Mouse (Mus musculus) adrenal gland, postnatal 36 days (tissue): ENCODE data around the gene Rgsl1. TPM values are rescaled to one million over a fixed set of nuclear protein-coding genes. Genes with fewer than 3 reads are reported as not detected.
"Not testable (repeated sequence)": the region's sequence is repeated elsewhere in the genome, so short reads cannot be mapped to it uniquely, and the experiment has no call there.

ENCODE experiments used
- DNase-seq, 2 experiments: peaks; one replicate each; pipeline ENCODE4 v3.0.0; 2021; ENCODE audit warnings: mixed read lengths in 1 of 2
- long read RNA-seq, 2 experiments: library from polyadenylated mRNA; stranded (forward); transcript quantifications; one replicate each; pipeline ENCODE4 v2.0.0; 2021; ENCODE audit warnings: borderline sequencing depth in 2 of 2
- total RNA-seq, 2 experiments: library from RNA; stranded (reverse); gene quantifications; 2 replicates each; pipeline ENCODE4 v1.2.3; 2021

Rgsl1 gene
- total RNA-seq = under 1 TPM in 1 of 2 experiments, not detected in 1; 0.10 TPM
- long read RNA-seq, experiment 1 = 0 reads
- long read RNA-seq, experiment 2, partial matches to known transcripts = 1 of 1 reads
- long read RNA-seq, experiment 2, other reads (novel, unspliced or antisense) = 0 of 1 reads

DNA sequence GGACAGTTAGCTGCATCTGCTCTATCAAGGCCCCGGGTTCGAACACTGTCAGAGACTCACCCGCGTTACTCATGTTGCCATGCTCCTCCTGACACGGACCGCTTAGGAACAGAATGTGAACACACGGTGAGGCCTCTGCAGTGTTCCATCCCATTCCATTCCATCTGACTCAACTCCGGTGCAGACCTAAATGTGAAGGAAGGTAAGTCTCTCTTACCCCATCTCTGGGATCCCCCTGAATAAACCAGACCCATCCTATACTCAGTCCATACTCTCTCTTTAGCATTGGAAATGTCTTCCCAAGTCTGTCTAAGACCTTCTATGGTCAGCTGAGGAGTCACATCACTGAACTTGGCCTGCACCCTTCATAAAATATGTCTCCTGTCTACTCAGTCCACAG is at the start of gene Rgsl1:
TSS of gene Rgsl1 (minus strand) at position 101 of the 400 bp plus-strand sequence.
- DNase-seq = no peak

DNA sequence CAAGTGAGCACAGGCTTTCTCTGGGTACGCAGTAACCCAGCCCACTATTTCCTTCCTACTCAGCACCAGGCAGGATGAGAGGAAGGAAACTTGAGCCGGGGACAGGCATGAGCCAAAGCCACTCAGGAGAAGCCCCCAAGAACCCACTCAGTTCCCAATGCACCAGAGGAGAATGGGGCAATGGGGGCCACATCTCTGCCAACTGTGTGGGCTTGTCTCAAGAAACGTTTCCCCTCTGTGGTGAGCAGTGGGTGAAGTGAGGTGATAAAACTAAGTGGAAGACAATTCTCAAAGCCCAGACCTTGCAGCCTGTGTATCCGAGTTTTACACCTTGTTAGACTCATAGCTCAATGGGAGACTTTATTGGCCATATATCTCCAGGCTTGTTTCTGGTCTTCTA is 47.5 kb upstream of the Rgsl1 start, which contains the start of gene Teddm1a:
TSS of gene Teddm1a (plus strand) at position 301 of the 400 bp plus-strand sequence.
- no peak for DNase-seq

- no peak for DNase-seq
Observed at GRCm38 (mm10) chr1:153890121-153890520, 46.2 kb upstream of the Rgsl1 start.

DNA sequence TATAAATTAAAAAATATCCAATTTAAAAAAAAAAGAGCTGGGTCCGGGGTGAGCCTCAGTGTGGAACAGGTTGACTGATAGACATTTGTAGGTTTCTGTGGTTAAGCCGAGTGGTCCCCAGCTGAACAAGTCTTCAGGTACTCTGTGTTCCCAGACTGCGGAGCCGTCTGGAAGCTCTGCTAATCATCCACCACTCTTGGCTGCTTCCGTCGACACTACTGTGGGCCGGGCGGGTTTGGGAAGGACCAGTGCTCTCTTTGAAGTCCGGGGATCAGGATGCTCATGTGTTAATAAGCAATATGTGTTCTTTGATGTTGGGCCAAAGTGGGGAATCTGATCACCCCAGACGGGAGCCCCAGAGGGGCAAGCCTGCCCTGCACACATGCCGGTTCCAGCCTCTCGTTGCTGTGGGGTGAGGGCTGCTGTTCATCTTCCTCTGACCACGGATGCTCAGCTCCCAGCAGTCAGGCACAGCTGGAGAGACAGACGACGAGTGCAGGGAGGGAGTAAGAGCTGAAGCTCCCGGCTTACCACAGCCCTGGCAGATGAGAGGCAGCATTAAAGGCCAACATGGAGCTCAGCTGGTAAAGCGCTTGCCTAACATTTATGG is 42.2 kb upstream of the Rgsl1 start:
- DNase-seq = no peak

DNA sequence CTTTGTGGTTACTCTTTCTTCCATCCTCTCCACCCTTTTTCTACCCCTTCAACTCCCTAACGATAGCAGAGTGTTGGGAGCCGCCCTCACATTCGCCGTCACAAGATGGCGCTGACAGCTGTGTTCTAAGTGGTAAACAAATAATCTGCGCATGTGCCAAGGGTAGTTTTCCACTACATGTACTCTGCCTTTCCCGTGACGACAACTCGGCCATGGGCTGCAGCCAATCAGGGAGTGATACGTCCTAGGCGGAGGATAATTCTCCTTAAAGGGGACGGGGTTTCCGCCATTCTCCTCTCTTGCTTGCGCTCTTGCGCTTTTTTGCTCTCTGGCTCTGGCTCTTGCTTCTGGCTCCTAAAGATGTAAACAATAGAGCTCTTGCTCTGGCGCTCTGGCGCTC is 36.4 kb upstream of the Rgsl1 start:
- DNase-seq = not testable (repeated sequence)

GRCm38 (mm10) chr1:153874045-153874444 is 30.1 kb upstream of the Rgsl1 start, which contains the start of gene Teddm1b:
Gene Teddm1b (plus strand): TSS chr1:153874345.
- no peak for DNase-seq

GRCm38 (mm10) chr1:153855946-153856345 is 12.0 kb upstream of the Rgsl1 start:
- no peak for DNase-seq

- DNase-seq = not testable (repeated sequence)
Observed at GRCm38 (mm10) chr1:153852696-153853095, 8.8 kb upstream of the Rgsl1 start.

DNA sequence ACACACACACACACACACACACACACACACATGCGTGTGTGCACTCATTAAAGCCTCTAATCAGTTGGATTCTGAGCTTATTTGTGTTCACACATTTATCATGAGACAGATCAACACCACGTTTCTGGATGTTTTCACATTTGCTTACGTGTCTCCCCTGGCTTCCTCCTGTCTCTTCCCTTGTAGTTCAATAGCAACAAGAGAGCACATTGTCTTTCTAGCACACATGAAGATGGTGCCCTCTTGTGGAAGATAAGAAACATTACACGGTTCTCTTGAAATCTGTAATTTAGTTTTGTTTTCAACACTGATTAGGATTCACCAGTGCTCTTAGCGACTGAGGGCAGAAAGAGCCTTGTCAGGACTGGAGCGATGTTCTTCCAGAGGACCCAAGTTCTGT is 2.9 kb upstream of the Rgsl1 start:
- DNase-seq = no peak

DNA sequence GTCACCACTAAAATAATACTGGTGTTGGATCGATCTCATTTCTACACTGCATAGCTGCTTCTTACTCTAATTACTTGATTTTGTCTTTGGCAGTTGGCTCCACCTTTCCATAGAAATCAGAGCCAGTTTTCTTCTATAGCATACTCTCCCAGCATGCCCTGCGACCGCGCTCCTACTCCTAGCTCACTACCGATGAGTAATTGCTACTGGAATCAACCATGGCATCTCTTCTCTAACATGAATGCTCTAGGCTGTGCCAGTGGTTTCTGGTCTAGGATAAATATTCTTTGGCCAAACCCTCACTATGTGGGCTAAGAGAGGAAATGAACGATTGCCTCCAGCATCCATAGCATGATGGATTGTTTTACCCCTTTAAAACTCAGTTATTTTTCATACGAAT is 2.5 kb upstream of the Rgsl1 start:
- no peak for DNase-seq

- no peak for DNase-seq
Observed at GRCm38 (mm10) chr1:153842121-153842740, 1.7 kb downstream of the Rgsl1 start.

DNA sequence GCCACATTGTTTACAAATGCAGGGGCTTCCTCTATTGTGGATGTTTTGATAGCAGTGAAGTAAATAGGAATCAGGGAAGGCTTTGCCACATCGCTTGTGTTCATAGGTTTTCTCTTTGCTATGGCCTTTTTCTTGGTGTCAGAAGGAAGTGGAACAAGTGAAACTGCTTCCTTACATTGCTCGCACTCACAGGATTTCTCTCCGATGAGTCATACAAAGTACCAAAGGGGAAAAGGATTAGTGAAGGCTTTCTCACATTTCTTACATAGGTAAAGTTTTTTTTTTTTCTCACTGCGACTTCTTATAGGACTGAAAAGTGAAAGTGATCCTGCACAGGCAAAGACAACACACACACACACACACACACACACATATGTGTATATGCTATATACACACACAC is 7.9 kb downstream of the Rgsl1 start:
- no peak for DNase-seq

- peak in 1 of 2 experiments; percentile 26 for DNase-seq
Observed at GRCm38 (mm10) chr1:153830746-153831145, 13.2 kb downstream of the Rgsl1 start.

- no peak for DNase-seq
Observed at GRCm38 (mm10) chr1:153820216-153820615, 23.7 kb downstream of the Rgsl1 start.

DNA sequence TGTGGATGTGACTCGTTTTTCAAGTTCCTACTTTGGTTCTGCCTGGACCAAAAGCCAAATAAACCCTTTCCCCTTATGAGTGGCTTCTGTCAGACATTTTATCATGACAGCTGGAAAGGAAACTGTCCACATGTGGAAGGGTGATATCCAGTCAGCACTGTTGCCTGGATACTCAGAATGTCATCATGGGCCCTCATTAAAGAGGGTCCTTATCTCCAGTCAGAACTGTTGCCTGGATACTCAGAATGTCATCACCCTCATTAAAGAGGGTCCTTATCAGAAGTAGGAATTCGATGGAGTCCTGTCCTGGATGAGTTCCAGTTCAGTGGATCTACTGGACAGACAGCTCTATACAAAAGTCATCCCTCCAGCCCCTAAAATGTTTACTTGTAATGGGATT is 29.7 kb downstream of the Rgsl1 start:
- DNase-seq = no peak

GRCm38 (mm10) chr1:153807390-153807993 is 36.5 kb downstream of the Rgsl1 start:
- peak; percentile 68 to 83 for DNase-seq

DNA sequence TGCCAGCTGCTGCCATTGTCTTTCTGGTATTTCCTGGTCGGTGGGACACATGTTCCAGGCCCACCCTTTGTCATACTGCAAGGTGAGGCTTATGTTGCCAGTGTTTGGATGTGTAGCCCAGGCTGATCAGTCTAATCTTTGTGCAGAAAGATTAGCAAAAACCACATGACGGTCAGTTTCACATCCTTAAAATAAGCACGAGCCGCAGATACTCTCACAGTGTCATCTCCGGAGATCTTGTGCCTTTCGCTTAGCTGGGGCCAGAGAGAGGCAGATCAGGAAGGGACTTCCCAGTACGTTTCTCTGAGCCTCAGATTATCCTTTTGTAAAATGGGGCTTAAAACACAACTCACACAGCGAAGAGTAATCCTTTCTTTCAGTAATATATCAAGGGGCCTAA is 40.4 kb downstream of the Rgsl1 start:
- DNase-seq = no peak

- DNase-seq = no peak
Observed at GRCm38 (mm10) chr1:153802691-153803090, 41.3 kb downstream of the Rgsl1 start.

GRCm38 (mm10) chr1:153794241-153794640 is 49.7 kb downstream of the Rgsl1 start:
- DNase-seq = peak; percentile 16 to 17

GRCm38 (mm10) chr1:153790708-153791107 is 53.2 kb downstream of the Rgsl1 start:
- no peak for DNase-seq

DNA sequence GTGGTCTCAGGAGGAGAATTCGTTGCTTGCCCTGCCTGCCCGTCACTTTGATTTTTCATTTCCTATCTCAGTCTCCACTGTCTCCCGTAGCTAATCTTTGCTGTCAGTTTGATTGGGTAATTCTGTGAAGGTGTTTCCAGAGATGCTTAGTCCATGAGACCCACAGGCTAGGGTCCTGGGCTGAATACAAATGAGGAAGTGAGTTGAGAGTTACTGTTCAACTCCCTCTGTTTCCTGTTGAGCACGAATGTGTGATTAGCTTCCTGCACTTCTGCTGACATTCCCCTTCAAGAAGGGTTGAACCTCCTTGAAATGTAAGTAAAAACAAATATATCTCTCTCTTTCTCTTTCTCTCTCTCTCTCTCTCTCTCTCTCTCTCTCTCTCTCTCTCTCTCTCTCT is 58.3 kb downstream of the Rgsl1 start:
- DNase-seq = no peak

DNA sequence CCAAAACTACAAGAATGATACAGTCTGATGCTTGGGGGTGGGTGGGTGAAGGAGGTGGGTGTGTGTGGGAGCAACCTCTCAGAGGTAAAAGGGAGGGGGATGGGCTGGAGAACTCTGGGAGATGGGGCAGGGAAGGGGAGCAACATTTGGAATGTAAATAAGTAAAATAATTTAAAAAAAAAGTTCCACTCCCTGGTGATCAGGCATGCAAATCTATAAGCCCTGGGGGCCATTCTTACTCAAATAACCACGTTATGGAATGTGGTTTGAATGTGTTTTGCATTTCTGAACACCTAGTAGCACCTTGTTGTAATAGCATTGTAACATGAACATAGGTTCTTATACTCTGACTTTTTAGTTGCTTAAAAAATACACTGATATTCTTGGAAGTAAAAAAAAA is 60.6 kb downstream of the Rgsl1 start:
- no peak for DNase-seq

DNA sequence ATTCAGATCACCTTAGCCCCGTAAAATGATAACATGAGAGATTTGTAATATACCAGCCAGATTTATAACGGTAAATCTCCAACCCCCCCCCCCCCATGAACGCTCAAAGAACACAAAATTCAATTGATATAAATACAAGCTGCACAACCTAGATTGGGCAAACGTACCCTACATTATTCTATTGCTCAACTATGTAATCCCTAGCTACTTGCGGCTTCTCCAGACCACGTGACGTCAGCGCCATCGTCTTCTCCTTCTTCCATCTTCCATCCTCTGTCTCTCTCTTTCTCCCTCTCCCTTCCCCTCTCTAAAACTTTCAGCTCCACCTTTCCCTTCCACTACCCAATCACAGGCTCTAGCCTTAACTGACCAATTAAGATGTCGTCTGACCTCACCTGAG is 65.7 kb downstream of the Rgsl1 start:
- DNase-seq = no peak
